Mouse (Mus musculus) small intestine, adult 2 months (tissue): ENCODE results near the gene Tk1.

ENCODE experiments used
- CTCF ChIP-seq: fragments of 200-500 bp; IDR thresholded peaks from 2 replicates; pipeline ENCODE4 v1.5.1; 2012; ENCODE audit warnings: low read depth, mild to moderate bottlenecking, control low read depth, inconsistent platforms, low read length, moderate library complexity, mixed read lengths; ENCODE audit not compliant: insufficient replicate concordance, insufficient read length; ENCODE audit errors: extremely low read depth
- POLR2A ChIP-seq: fragments of 200-500 bp; IDR thresholded peaks from 2 replicates; pipeline ENCODE4 v1.6.1; 2012; ENCODE audit warnings: low read depth, mild to moderate bottlenecking, control low read depth, inconsistent platforms, low read length, moderate library complexity

GRCm38 (mm10) chr11:117820173-117820572 is 5.7 kb downstream of the Tk1 start:
- TF ChIP-seq CTCF (no peak), POLR2A (no peak)
